Mouse (Mus musculus) gonadal fat pad, adult 2 months (tissue): Measurements from ENCODE around the gene Chrna5. TPM values are rescaled to one million over a fixed set of nuclear protein-coding genes. Genes with fewer than 3 reads are reported as not detected.

Experiments used
- DNase-seq: peaks from one replicate; pipeline ENCODE4 v3.0.0-alpha.2; 2012; ENCODE audit warnings: low read depth
- polyA plus RNA-seq: library from polyadenylated mRNA; depleted of rRNA; stranded (reverse); fragments of >200 nt; gene quantifications from 2 replicates; pipeline ENCODE4 v1.2.3, GENCODE M21; 2012; rRNA removed

The Chrna5 gene
- polyA plus RNA-seq, 1 experiment, result 0.14 TPM

- no peak for DNase-seq
Observed at GRCm38 (mm10) chr9:55023326-55023725, 42.6 kb downstream of the Chrna5 start.

GRCm38 (mm10) chr9:55023902-55024583, 43.4 kb downstream of the Chrna5 start:
- DNase-seq, result no peak

GRCm38 (mm10) chr9:55025534-55026274, 45.0 kb downstream of the Chrna5 start:
- no peak for DNase-seq

GRCm38 (mm10) chr9:55026275-55026663, 45.6 kb downstream of the Chrna5 start, which contains the start of gene Chrna3:
Gene Chrna3 (minus strand): TSS chr9:55026562.
- DNase-seq, result no peak

GRCm38 (mm10) chr9:55031435-55032167, 50.9 kb downstream of the Chrna5 start:
- no peak for DNase-seq

GRCm38 (mm10) chr9:55038948-55039347, 58.3 kb downstream of the Chrna5 start:
- DNase-seq, result no peak

- no peak for DNase-seq
Observed at GRCm38 (mm10) chr9:55039983-55040382, 59.3 kb downstream of the Chrna5 start.

GRCm38 (mm10) chr9:55041389-55041788, 60.7 kb downstream of the Chrna5 start:
- DNase-seq, result no peak

- no peak for DNase-seq
Observed at GRCm38 (mm10) chr9:55043688-55044087, 63.0 kb downstream of the Chrna5 start.

- no peak for DNase-seq
Observed at GRCm38 (mm10) chr9:55045001-55045400, 64.3 kb downstream of the Chrna5 start.

GRCm38 (mm10) chr9:55046764-55047163, 66.1 kb downstream of the Chrna5 start:
- DNase-seq, result no peak

GRCm38 (mm10) chr9:55048211-55048880, 67.7 kb downstream of the Chrna5 start, which contains the start of gene Chrnb4:
Gene Chrnb4 (minus strand): TSS chr9:55048779.
- DNase-seq, result no peak

GRCm38 (mm10) chr9:55055386-55055930, 74.8 kb downstream of the Chrna5 start:
- DNase-seq, result no peak

Other genes with a start within 250 kb of the Chrna5 start
- 34.1 and 46.5 TPM in 2 replicates for gene Wdr61, start 246.4 kb upstream of the Chrna5 start, polyA plus RNA-seq
- 3.5 and 6.7 TPM in 2 replicates for gene Crabp1, start 216.1 kb upstream of the Chrna5 start, polyA plus RNA-seq
- 9.6 and 12.7 TPM in 2 replicates for gene Ireb2, start 117.1 kb upstream of the Chrna5 start, polyA plus RNA-seq
- 1.3 and 2.1 TPM in 2 replicates for gene Hykk, start 63.6 kb upstream of the Chrna5 start, polyA plus RNA-seq
- 67.1 and 81.7 TPM in 2 replicates for gene Psma4, start 30.1 kb upstream of the Chrna5 start, polyA plus RNA-seq
- gene AY074887, start 29.9 kb upstream of the Chrna5 start, polyA plus RNA-seq, result 0.41 TPM in 1 of 2 replicates, not detected in the other
- not detected in 2 replicates for gene Chrna3, start 45.7 kb downstream of the Chrna5 start, polyA plus RNA-seq
- 0.03 TPM in 1 of 2 replicates, not detected in the other for gene Chrnb4, start 67.9 kb downstream of the Chrna5 start, polyA plus RNA-seq
- gene Ube2q2, start 168.0 kb downstream of the Chrna5 start, polyA plus RNA-seq, result 10.4 and 15.4 TPM in 2 replicates
- 17.4 and 20.2 TPM in 2 replicates for gene Fbxo22, start 228.0 kb downstream of the Chrna5 start, polyA plus RNA-seq